Mouse (Mus musculus): ENCODE results near the gene Zfyve28. TPM values are rescaled to one million over a fixed set of nuclear protein-coding genes. Genes with fewer than 3 reads are reported as not detected.
A peak's percentile ranks its signal among the peaks of the same experiment; 100 is the strongest.

Gene Zfyve28
- total RNA-seq, 1 experiment from 2014 or later: not detected

GRCm38 (mm10) chr5:34217756-34218155 is 70.5 kb downstream of the Zfyve28 start:
- no peak for ATAC-seq (replicated peaks; ENCODE audit: low read depth, poor library complexity, severe bottlenecking)

- no peak for ATAC-seq (replicated peaks; ENCODE audit: low read depth, poor library complexity, severe bottlenecking)
These were observed 72.2 kb downstream of the Zfyve28 start for GRCm38 (mm10) chr5:34216025-34216424.

- ATAC-seq (replicated peaks; ENCODE audit: low read depth, poor library complexity, severe bottlenecking): no peak
These were observed 74.6 kb downstream of the Zfyve28 start for GRCm38 (mm10) chr5:34213659-34214058.

GRCm38 (mm10) chr5:34210279-34210678 is 78.0 kb downstream of the Zfyve28 start:
- ATAC-seq (replicated peaks; ENCODE audit: low read depth, poor library complexity, severe bottlenecking): peak; percentile 92

GRCm38 (mm10) chr5:34207503-34207902 is 80.7 kb downstream of the Zfyve28 start:
- no peak for ATAC-seq (replicated peaks; ENCODE audit: low read depth, poor library complexity, severe bottlenecking)

- ATAC-seq (replicated peaks; ENCODE audit: low read depth, poor library complexity, severe bottlenecking): no peak
These were observed 82.5 kb downstream of the Zfyve28 start for GRCm38 (mm10) chr5:34205788-34206187.

- ATAC-seq (replicated peaks; ENCODE audit: low read depth, poor library complexity, severe bottlenecking): no peak
These were observed 83.3 kb downstream of the Zfyve28 start for GRCm38 (mm10) chr5:34204911-34205310.

- no peak for ATAC-seq (replicated peaks; ENCODE audit: low read depth, poor library complexity, severe bottlenecking)
These were observed 86.2 kb downstream of the Zfyve28 start for GRCm38 (mm10) chr5:34202006-34202405.

- peak; percentile 67 for ATAC-seq (replicated peaks; ENCODE audit: low read depth, poor library complexity, severe bottlenecking)
These were observed 86.9 kb downstream of the Zfyve28 start for GRCm38 (mm10) chr5:34201396-34201795.

GRCm38 (mm10) chr5:34198615-34199014 is 89.6 kb downstream of the Zfyve28 start:
- no peak for ATAC-seq (replicated peaks; ENCODE audit: low read depth, poor library complexity, severe bottlenecking)

- ATAC-seq (replicated peaks; ENCODE audit: low read depth, poor library complexity, severe bottlenecking): no peak
These were observed 91.0 kb downstream of the Zfyve28 start for GRCm38 (mm10) chr5:34197243-34197642.

GRCm38 (mm10) chr5:34196423-34196822 is 91.8 kb downstream of the Zfyve28 start:
- ATAC-seq (replicated peaks; ENCODE audit: low read depth, poor library complexity, severe bottlenecking): peak; percentile 73

- ATAC-seq (replicated peaks; ENCODE audit: low read depth, poor library complexity, severe bottlenecking): no peak
These were observed 92.5 kb downstream of the Zfyve28 start for GRCm38 (mm10) chr5:34195786-34196185.

GRCm38 (mm10) chr5:34194975-34195662 is 93.1 kb downstream of the Zfyve28 start:
- ATAC-seq (replicated peaks; ENCODE audit: low read depth, poor library complexity, severe bottlenecking): peak; percentile 31

- ATAC-seq (replicated peaks; ENCODE audit: low read depth, poor library complexity, severe bottlenecking): no peak
These were observed 93.8 kb downstream of the Zfyve28 start for GRCm38 (mm10) chr5:34194426-34194825.

- no peak for ATAC-seq (replicated peaks; ENCODE audit: low read depth, poor library complexity, severe bottlenecking)
These were observed 96.4 kb downstream of the Zfyve28 start for GRCm38 (mm10) chr5:34191843-34192242.

- ATAC-seq (replicated peaks; ENCODE audit: low read depth, poor library complexity, severe bottlenecking): no peak
These were observed 97.2 kb downstream of the Zfyve28 start for GRCm38 (mm10) chr5:34191021-34191420.

GRCm38 (mm10) chr5:34189521-34189920 is 98.7 kb downstream of the Zfyve28 start:
- ATAC-seq (replicated peaks; ENCODE audit: low read depth, poor library complexity, severe bottlenecking): no peak

GRCm38 (mm10) chr5:34188856-34189255 is 99.4 kb downstream of the Zfyve28 start:
- ATAC-seq (replicated peaks; ENCODE audit: low read depth, poor library complexity, severe bottlenecking): no peak

GRCm38 (mm10) chr5:34187601-34188316 is 100.5 kb downstream of the Zfyve28 start, which contains the start of gene Mxd4:
TSS of gene Mxd4 (minus strand) at chr5:34187720.
- ATAC-seq (replicated peaks; ENCODE audit: low read depth, poor library complexity, severe bottlenecking): peak; percentile 94

GRCm38 (mm10) chr5:34186961-34187391 is 101.3 kb downstream of the Zfyve28 start:
- ATAC-seq (replicated peaks; ENCODE audit: low read depth, poor library complexity, severe bottlenecking): no peak

Data from common myeloid progenitor, adult 5-6 weeks (primary cell).